ENCODE assay signal across 9 mouse cellular contexts in the genomic region with DNA sequence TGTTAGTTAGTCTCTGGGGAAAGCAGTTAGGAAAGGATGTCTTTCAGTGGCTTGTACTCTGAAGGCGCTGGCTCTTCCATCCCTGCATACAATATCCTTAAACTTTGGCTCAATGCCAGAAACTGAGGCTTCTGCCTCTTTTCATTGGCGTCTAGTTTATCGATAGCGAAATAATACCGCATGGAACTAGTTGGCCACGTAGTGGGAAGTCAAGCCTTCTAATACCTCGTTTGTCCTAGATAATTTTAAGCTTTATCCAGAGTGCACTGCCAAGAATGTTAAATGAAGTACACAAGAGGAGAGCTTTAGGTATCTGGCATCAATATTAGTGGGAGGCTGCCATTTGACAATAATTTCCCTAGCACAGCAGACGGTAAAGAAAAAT. TPM values are rescaled to one million over a fixed set of nuclear protein-coding genes. Genes with fewer than 3 reads are reported as not detected.
DNase-seq lines count a peak whose midpoint lies in the region; ATAC-seq lines count a peak whose summit lies in the region.
"Had no signal": no experiment of that assay in that cellular context is flagged by ENCODE, and none has a peak within 500 bp of the region (broad histone marks: within the 10 kb centered on the region; RNA-seq: fewer than 3 reads in every experiment).

No protein-coding gene starts in this region.

- no peaks in the 10 kb centered on the region for H3K9me3 ChIP-seq in forebrain, embryonic 12.5 days
- H3K9me3 ChIP-seq in midbrain, embryonic 13.5 days = no peaks in the 10 kb centered on the region

- H3K27ac ChIP-seq in forebrain, embryonic 12.5 days = peak overlapping the region; percentile 95; the same call in 1 of the 2 replicates
- H3K27ac ChIP-seq in midbrain, embryonic 13.5 days = peak overlapping the region; percentile 96

- H3K36me3 ChIP-seq in forebrain, embryonic 12.5 days (replicated peaks) = no peaks in the 10 kb centered on the region
- H3K36me3 ChIP-seq in midbrain, embryonic 13.5 days = no peaks in the 10 kb centered on the region

- peak; percentile 32 for DNase-seq in embryo, embryonic 11 days
- no peak for DNase-seq in embryo, embryonic 9.5 days (ENCODE audit: extremely low spot score)
- DNase-seq in MN1 (ENCODE audit: low spot score) = peak; percentile 7
- DNase-seq in spleen, postnatal 10 days (ENCODE audit: low spot score in 2 of 2) = no peak
- no peak for DNase-seq in spleen, adult 12 weeks (ENCODE audit: low spot score)
- no peak for DNase-seq in testis, postnatal 14 days (ENCODE audit: low spot score)
- DNase-seq: adrenal gland, adult 2 months had no signal

- H3K27me3 ChIP-seq in forebrain, embryonic 12.5 days = peaks cover 11% of the 10 kb centered on the region; the same call in 1 of the 2 replicates
- H3K27me3 ChIP-seq in midbrain, embryonic 13.5 days = peaks cover 8% of the 10 kb centered on the region; the same call in 1 of the 2 replicates

- H3K4me1 ChIP-seq in forebrain, embryonic 12.5 days = peaks cover 25% of the 10 kb centered on the region
- peaks cover 31% of the 10 kb centered on the region for H3K4me1 ChIP-seq in midbrain, embryonic 13.5 days (replicated peaks)

- H3K4me2 ChIP-seq in forebrain, embryonic 12.5 days = peak overlapping the region; percentile 88
- peak overlapping the region; percentile 64 for H3K4me2 ChIP-seq in midbrain, embryonic 13.5 days (replicated peaks)

- H3K4me3 ChIP-seq in forebrain, embryonic 12.5 days (replicated peaks) = peak overlapping the region; percentile 63
- H3K4me3 ChIP-seq in midbrain, embryonic 13.5 days (replicated peaks) = peak overlapping the region; percentile 56

- 15% methylated on average over 8 of the region's 8 CpGs for WGBS in forebrain, embryonic 12.5 days
- WGBS in midbrain, embryonic 13.5 days = 8% methylated on average over 8 of the region's 8 CpGs

- ATAC-seq in forebrain, embryonic 12.5 days (ENCODE audit: low FRiP score) = no peak
- no peak for ATAC-seq in midbrain, embryonic 13.5 days

- no peak overlapping the region for H3K9ac ChIP-seq in forebrain, embryonic 12.5 days
- peak overlapping the region; percentile 74; the same call in 1 of the 2 replicates for H3K9ac ChIP-seq in midbrain, embryonic 13.5 days (replicated peaks)

RNA-seq across cellular contexts. Expression of gene Negr1, which starts 2.2 kb away (rescaled TPM):
- 13.8 and 16.2 TPM in 2 replicates for polyA plus RNA-seq in forebrain, embryonic 12.5 days (2016; fragmentation: Nextera tagmentation; extraction: Ambion mirVana)
- polyA plus RNA-seq in midbrain, embryonic 13.5 days (2015; fragmentation: Nextera tagmentation; extraction: Ambion mirVana) = 34.1 and 34.3 TPM in 2 replicates

Comparison
In these comparisons a context has a peak if more than half of its experiments do, and no peak if none do; other contexts are left out.
1. DNase-seq: peak in embryo, embryonic 11 days (single experiment) and MN1 (single experiment); none in embryo, embryonic 9.5 days (single experiment), spleen, postnatal 10 days (0 of 2), spleen, adult 12 weeks (single experiment) and testis, postnatal 14 days (single experiment).